Mouse (Mus musculus) cerebral cortex, adult 2 months (tissue): ENCODE measurements around the gene Spata20.

Source experiments
- WGBS: fragments of 180-500 bp; shearing (Covaris S2); methylation state at CpG from one replicate; pipeline ENCODE4 v1.1.7; 2018; 5-methylcytosine and 5-hydroxymethylcytosine counted together

Spata20 gene

GRCm38 (mm10) chr11:94482738-94483137 lies 3.2 kb downstream of the Spata20 start:
- 95% methylated on average over 11 of the region's 11 CpGs for WGBS

- WGBS, result 97% methylated on average over 7 of the region's 7 CpGs
These were observed 4.0 kb downstream of the Spata20 start for GRCm38 (mm10) chr11:94481963-94482362.

GRCm38 (mm10) chr11:94480382-94480781 lies 5.6 kb downstream of the Spata20 start:
- 91% methylated on average over 9 of the region's 9 CpGs for WGBS

GRCm38 (mm10) chr11:94477651-94478050 lies 8.3 kb downstream of the Spata20 start:
- whole genome bisulfite sequencing, result 64% methylated on average over 6 of the region's 6 CpGs

GRCm38 (mm10) chr11:94475722-94476121 lies 10.3 kb downstream of the Spata20 start:
- WGBS, result 21% methylated on average over 11 of the region's 11 CpGs

GRCm38 (mm10) chr11:94474544-94474910 lies 11.5 kb downstream of the Spata20 start:
- WGBS, result 2% methylated on average over 11 of the region's 11 CpGs

GRCm38 (mm10) chr11:94473707-94474543 lies 12.1 kb downstream of the Spata20 start, which contains the start of gene Cacna1g:
Cacna1g (minus strand) TSS chr11:94474198.
- under 1% methylated on average over 62 of the region's 71 CpGs for WGBS

- 2% methylated on average over 52 of the region's 52 CpGs for WGBS
These were observed 12.9 kb downstream of the Spata20 start for GRCm38 (mm10) chr11:94472916-94473706.

GRCm38 (mm10) chr11:94472585-94472915 lies 13.4 kb downstream of the Spata20 start:
- 1% methylated on average over 15 of the region's 15 CpGs for WGBS

- 18% methylated on average over 17 of the region's 17 CpGs for WGBS
These were observed 14.0 kb downstream of the Spata20 start for GRCm38 (mm10) chr11:94471740-94472584.

- 35% methylated on average over 6 of the region's 7 CpGs for WGBS
These were observed 15.6 kb downstream of the Spata20 start for GRCm38 (mm10) chr11:94470391-94470790.

GRCm38 (mm10) chr11:94469136-94470064 lies 16.6 kb downstream of the Spata20 start:
- WGBS, result 28% methylated on average over 9 of the region's 9 CpGs

- 16% methylated on average over 4 of the region's 4 CpGs for WGBS
These were observed 17.4 kb downstream of the Spata20 start for GRCm38 (mm10) chr11:94468582-94469064.

GRCm38 (mm10) chr11:94466333-94466855 lies 19.6 kb downstream of the Spata20 start:
- WGBS, result 54% methylated on average over 17 of the region's 17 CpGs

GRCm38 (mm10) chr11:94464170-94464569 lies 21.8 kb downstream of the Spata20 start:
- WGBS, result 59% methylated on average over 2 of the region's 2 CpGs

GRCm38 (mm10) chr11:94461856-94462255 lies 24.1 kb downstream of the Spata20 start:
- 89% methylated on average over 11 of the region's 11 CpGs for WGBS

- WGBS, result 93% methylated on average over 15 of the region's 15 CpGs
These were observed 29.0 kb downstream of the Spata20 start for GRCm38 (mm10) chr11:94457001-94457400.

- 79% methylated on average over 3 of the region's 3 CpGs for WGBS
These were observed 29.6 kb downstream of the Spata20 start for GRCm38 (mm10) chr11:94456347-94456746.

- WGBS, result 41% methylated on average over 10 of the region's 10 CpGs
These were observed 30.7 kb downstream of the Spata20 start for GRCm38 (mm10) chr11:94455161-94455820.

- 67% methylated on average over 5 of the region's 5 CpGs for WGBS
These were observed 31.2 kb downstream of the Spata20 start for GRCm38 (mm10) chr11:94454756-94455155.
